Mouse (Mus musculus) MEL (cell line): ENCODE data around the gene Neurl2. TPM values are rescaled to one million over a fixed set of nuclear protein-coding genes. Genes with fewer than 3 reads are reported as not detected.

ENCODE experiments used
- DNase-seq: peaks from one replicate; pipeline ENCODE4 v3.0.0; 2011; ENCODE audit warnings: low read depth, low spot score
- H3K27ac ChIP-seq: 2 replicates; pipeline ENCODE4 v1.5.1; 2012; ENCODE audit warnings: low read depth, mild to moderate bottlenecking, control low read depth, low read length, moderate library complexity; ENCODE audit not compliant: control insufficient read depth
- H3K27me3 ChIP-seq, 2 experiments: fragments of 150-350 bp in 1 of 2; sonication (generic) in 1 of 2; 2 replicates each; pipeline ENCODE4 v1.6.1; 2012; ENCODE audit warnings: low read length in 2 of 2, mild to moderate bottlenecking in 2 of 2, improper control_type of control experiment in 1 of 2, moderate library complexity in 1 of 2; ENCODE audit not compliant: insufficient read depth in 2 of 2, control insufficient read depth in 1 of 2
- H3K36me3 ChIP-seq, 2 experiments: 2 replicates each; pipeline ENCODE4 v1.6.1; 2012 to 2014; ENCODE audit warnings: low read length in 2 of 2, improper control_type of control experiment in 1 of 2, inconsistent platforms in 1 of 2, mild to moderate bottlenecking in 1 of 2; ENCODE audit not compliant: insufficient read depth in 2 of 2, control insufficient read depth in 1 of 2
- H3K4me1 ChIP-seq, 2 experiments: fragments of 150-350 bp in 1 of 2; sonication (generic) in 1 of 2; 2 replicates each; pipeline ENCODE4 v1.6.1; 2012; ENCODE audit warnings: low read length in 2 of 2, improper control_type of control experiment in 1 of 2, mild to moderate bottlenecking in 1 of 2; ENCODE audit not compliant: insufficient read depth in 2 of 2, control insufficient read depth in 1 of 2
- H3K4me3 ChIP-seq, 2 experiments: fragments of 150-350 bp in 1 of 2; sonication (generic) in 1 of 2; 2 replicates each; pipeline ENCODE4 v1.5.1; 2012; ENCODE audit warnings: low read depth in 2 of 2, low read length in 2 of 2, mild to moderate bottlenecking in 2 of 2, moderate library complexity in 2 of 2, control low read depth in 1 of 2, improper control_type of control experiment in 1 of 2; ENCODE audit not compliant: control insufficient read depth in 1 of 2, insufficient read depth in 1 of 2
- H3K79me2 ChIP-seq: 2 replicates; pipeline ENCODE4 v1.6.1; 2012; ENCODE audit warnings: mild to moderate bottlenecking, low read length, moderate library complexity; ENCODE audit not compliant: control insufficient read depth, poor library complexity, insufficient read depth
- H3K9ac ChIP-seq: 2 replicates; pipeline ENCODE4 v1.6.1; 2012; ENCODE audit warnings: low read depth, mild to moderate bottlenecking, control low read depth, low read length, moderate library complexity; ENCODE audit not compliant: control insufficient read depth, poor library complexity, severe bottlenecking
- H3K9me3 ChIP-seq: fragments of 150-350 bp; sonication (generic); replicated peaks from 2 replicates; pipeline ENCODE4 v1.6.1; 2012; ENCODE audit warnings: mild to moderate bottlenecking, low read length, improper control_type of control experiment, moderate library complexity; ENCODE audit not compliant: insufficient read depth
- CHD2 ChIP-seq: IDR thresholded peaks from 2 replicates; pipeline ENCODE4 v1.6.1; 2011; ENCODE audit warnings: low read length, improper control_type of control experiment
- CTCF ChIP-seq, 3 experiments: IDR thresholded peaks in 2 of 3; conservative IDR thresholded peaks in 1 of 3; 2 replicates each; pipeline ENCODE4 v1.5.1; 2011 to 2012; ENCODE audit warnings: low read length in 3 of 3, low read depth in 2 of 3, mild to moderate bottlenecking in 2 of 3, improper control_type of control experiment in 1 of 3, inconsistent platforms in 1 of 3, mixed read lengths in 1 of 3, moderate library complexity in 1 of 3; ENCODE audit not compliant: control insufficient read depth in 1 of 3, insufficient read depth in 1 of 3, poor library complexity in 1 of 3, severe bottlenecking in 1 of 3
- ELF1 ChIP-seq: IDR thresholded peaks from 2 replicates; pipeline ENCODE4 v1.6.1; 2014; ENCODE audit warnings: low read depth, mild to moderate bottlenecking, inconsistent platforms, low read length, improper control_type of control experiment, moderate library complexity
- EP300 ChIP-seq, 2 experiments: IDR thresholded peaks; 2 replicates each; pipeline ENCODE4 v1.6.1; 2011; ENCODE audit warnings: improper control_type of control experiment in 2 of 2, low read length in 2 of 2, low read depth in 1 of 2, mild to moderate bottlenecking in 1 of 2
- GABPA ChIP-seq: IDR thresholded peaks from 2 replicates; pipeline ENCODE4 v1.6.1; 2012; ENCODE audit warnings: low read depth, mild to moderate bottlenecking, inconsistent platforms, low read length, improper control_type of control experiment, moderate library complexity
- JUND ChIP-seq: IDR thresholded peaks from 2 replicates; pipeline ENCODE4 v1.6.1; 2011; ENCODE audit warnings: low read depth, mild to moderate bottlenecking, improper control_type of control experiment, low read length
- MAX ChIP-seq: IDR thresholded peaks from 2 replicates; pipeline ENCODE4 v1.6.1; 2011; ENCODE audit warnings: low read length, improper control_type of control experiment
- MYC ChIP-seq: IDR thresholded peaks from 2 replicates; pipeline ENCODE4 v1.6.1; 2011; ENCODE audit warnings: low read depth, mild to moderate bottlenecking, low read length, improper control_type of control experiment, moderate library complexity
- NRF1 ChIP-seq: IDR thresholded peaks from 2 replicates; pipeline ENCODE4 v1.6.1; 2014; ENCODE audit warnings: low read depth, mild to moderate bottlenecking, inconsistent platforms, low read length, improper control_type of control experiment, moderate library complexity; ENCODE audit not compliant: poor library complexity, insufficient read depth, severe bottlenecking
- POLR2A ChIP-seq, 2 experiments: IDR thresholded peaks; 2 replicates each; pipeline ENCODE4 v1.6.1; 2011 to 2012; ENCODE audit warnings: low read length in 2 of 2, mild to moderate bottlenecking in 2 of 2, control low read depth in 1 of 2, improper control_type of control experiment in 1 of 2, low read depth in 1 of 2, moderate library complexity in 1 of 2; ENCODE audit not compliant: control insufficient read depth in 1 of 2, insufficient read depth in 1 of 2, poor library complexity in 1 of 2
- POLR2AphosphoS2 ChIP-seq: IDR thresholded peaks from 2 replicates; pipeline ENCODE4 v1.6.1; 2011; ENCODE audit warnings: low read length, improper control_type of control experiment
- RCOR1 ChIP-seq: IDR thresholded peaks from 2 replicates; pipeline ENCODE4 v1.6.1; 2012; ENCODE audit warnings: low read depth, mild to moderate bottlenecking, inconsistent platforms, low read length, improper control_type of control experiment
- SIN3A ChIP-seq: IDR thresholded peaks from 2 replicates; pipeline ENCODE4 v1.6.1; 2012; ENCODE audit warnings: low read length, improper control_type of control experiment, inconsistent platforms
- SMC3 ChIP-seq: IDR thresholded peaks from 2 replicates; pipeline ENCODE4 v1.6.1; 2011; ENCODE audit warnings: low read depth, low read length, improper control_type of control experiment
- USF1 ChIP-seq: IDR thresholded peaks from 2 replicates; pipeline ENCODE4 v1.6.1; 2014; ENCODE audit warnings: low read depth, mild to moderate bottlenecking, inconsistent platforms, low read length, improper control_type of control experiment, moderate library complexity
- ZKSCAN1 ChIP-seq: IDR thresholded peaks from 2 replicates; pipeline ENCODE4 v1.6.1; 2012; ENCODE audit warnings: low read depth, mild to moderate bottlenecking, inconsistent platforms, low read length, improper control_type of control experiment, moderate library complexity
- ZMIZ1 ChIP-seq: IDR thresholded peaks from 2 replicates; pipeline ENCODE4 v1.6.1; 2012; ENCODE audit warnings: low read depth, mild to moderate bottlenecking, inconsistent platforms, low read length, improper control_type of control experiment, moderate library complexity
- polyA plus RNA-seq, 2 experiments: library from polyadenylated mRNA; stranded (reverse) in 1 of 2; unstranded in 1 of 2; fragments of >175 nt in 1 of 2; fragments of >200 nt in 1 of 2; gene quantifications; 2 replicates each; pipeline versions ENCODE4 v1.2.1 to v1.2.4; 2012; ENCODE audit warnings: low replicate concordance in 2 of 2, low read depth in 1 of 2; ENCODE audit not compliant: insufficient read length in 2 of 2, insufficient read depth in 1 of 2, missing spikeins in 1 of 2
- total RNA-seq: library from RNA; depleted of rRNA; stranded (reverse); fragments of 300-350 nt; gene quantifications from 2 replicates; pipeline ENCODE4 v1.2.3, GENCODE M21; 2012

The Neurl2 gene
- total and polyA plus RNA-seq, 3 experiments = 1.6 to 2.6 TPM; not detected in 1

DNA sequence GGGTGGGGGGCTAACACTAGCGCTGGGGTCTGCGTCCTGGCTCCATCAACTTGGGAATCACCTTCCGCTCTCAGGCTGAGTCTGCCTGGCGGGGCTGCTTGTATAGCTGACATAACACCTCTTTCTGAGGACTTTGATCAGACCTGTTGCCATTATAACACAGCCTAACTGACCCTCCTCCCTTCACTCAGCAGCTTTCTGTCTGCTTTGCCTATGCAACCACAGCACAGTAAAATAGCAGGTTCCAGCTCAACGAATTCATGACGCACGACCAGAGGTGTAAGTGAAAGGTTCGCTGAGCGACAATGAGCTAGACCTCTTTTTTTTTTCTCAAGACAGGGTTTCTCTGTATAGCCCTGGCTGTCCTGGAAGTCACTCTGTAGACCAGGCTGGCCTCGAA, 2.2 kb downstream of the Neurl2 start:
- Histone ChIP-seq H3K9ac (no peak overlapping the region), H3K4me1 (peaks cover 2 to 20% of the 10 kb centered on the region in 2 experiments; a peak in 3 of 4 replicates), H3K4me3 (no peak overlapping the region), H3K27ac (no peak overlapping the region), H3K9me3 (no peaks in the 10 kb centered on the region), H3K79me2 (peaks cover 18% of the 10 kb centered on the region), H3K27me3 (no peaks in the 10 kb centered on the region), H3K36me3 (peaks cover 2 to 14% of the 10 kb centered on the region in 2 experiments; a peak in 2 of 4 replicates)
- TF ChIP-seq POLR2A (IDR thresholded peaks at IDR 0.05; ENCODE audit: control insufficient read depth in 1 of 2, insufficient read depth in 1 of 2, low read depth in 1 of 2, low read length in 2 of 2, poor library complexity in 1 of 2) (no peak), RCOR1 (no peak), GABPA (no peak), MAX (no peak), ELF1 (no peak), NRF1 (no peak), USF1 (no peak), CHD2 (no peak), ZMIZ1 (no peak), JUND (no peak), ZKSCAN1 (no peak)
- no peak for DNase-seq

DNA sequence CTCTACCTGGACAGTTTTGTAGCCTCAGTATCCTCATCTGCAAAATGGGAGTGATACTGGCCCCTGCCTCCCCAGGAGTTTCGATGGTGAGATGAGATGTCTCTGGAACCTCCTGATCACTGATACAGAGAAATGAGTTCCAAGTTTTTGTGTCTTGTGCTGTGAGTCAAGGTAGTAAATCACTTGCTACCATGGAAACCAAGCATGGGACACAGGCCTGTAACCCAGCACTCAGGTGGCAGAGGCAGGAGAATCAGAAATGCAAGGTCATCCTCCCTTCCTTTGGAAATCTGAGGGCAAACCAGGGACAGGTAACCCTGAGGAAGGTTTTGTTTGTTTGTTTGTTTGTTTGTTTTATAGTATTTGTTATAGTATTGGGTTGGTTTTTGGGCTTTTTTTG, 4.2 kb downstream of the Neurl2 start:
- peaks cover 0 to 12% of the 10 kb centered on the region in 2 experiments; a peak in 2 of 4 replicates for H3K36me3 ChIP-seq
- no peak for DNase-seq
- TF ChIP-seq CTCF (IDR thresholded peaks at IDR 0.05 in 2 of 3, conservative IDR thresholded peaks at IDR 0.05 in 1 of 3; ENCODE audit: control insufficient read depth in 1 of 3, insufficient read depth in 1 of 3, low read depth in 2 of 3, low read length in 3 of 3, poor library complexity in 1 of 3, severe bottlenecking in 1 of 3) = no peak
- no peak for TF ChIP-seq POLR2AphosphoS2
- TF ChIP-seq NRF1 = no peak
- no peak for TF ChIP-seq SIN3A
- TF ChIP-seq SMC3 = no peak
- TF ChIP-seq EP300 (IDR thresholded peaks at IDR 0.05; ENCODE audit: low read depth in 1 of 2, low read length in 2 of 2) = no peak
- no peak for TF ChIP-seq MYC
- peaks cover 11% of the 10 kb centered on the region for H3K79me2 ChIP-seq
- H3K27me3 ChIP-seq = no peaks in the 10 kb centered on the region
- H3K4me3 ChIP-seq = no peak overlapping the region
- H3K9ac ChIP-seq = no peak overlapping the region
- no peaks in the 10 kb centered on the region for H3K9me3 ChIP-seq
- peaks cover 2 to 17% of the 10 kb centered on the region in 2 experiments; a peak in 3 of 4 replicates for H3K4me1 ChIP-seq
- no peak overlapping the region for H3K27ac ChIP-seq
